Mouse (Mus musculus) cerebellum, adult 2 months (tissue): ENCODE measurements at regions not wholly inside any gene's neighbourhood (a gene's known extent, or its start where the extent isn't known, plus 50 kb on each side); places are given as distances from the start of the nearest gene placed in this dataset.

Source experiments
- DNase-seq, 2 experiments: peaks; one replicate each; pipeline ENCODE4 v3.0.0; 2021
- H3K27ac ChIP-seq: fragments of 200-500 bp; 2 replicates; pipeline ENCODE4 v1.5.1; 2012; ENCODE audit warnings: low read length, control low read depth, inconsistent platforms; ENCODE audit not compliant: insufficient read depth
- H3K27me3 ChIP-seq: fragments of 200-500 bp; 2 replicates; pipeline ENCODE4 v1.6.1; 2012; ENCODE audit warnings: inconsistent platforms, mild to moderate bottlenecking, low read length, moderate library complexity; ENCODE audit not compliant: control insufficient read depth, insufficient read depth
- H3K4me1 ChIP-seq: fragments of 200-500 bp; 2 replicates; pipeline ENCODE4 v1.6.1; 2011; ENCODE audit warnings: low read length; ENCODE audit not compliant: control insufficient read depth, insufficient read depth
- H3K4me3 ChIP-seq: fragments of 200-500 bp; replicated peaks from 2 replicates; pipeline ENCODE3; 2011; ENCODE audit warnings: mild to moderate bottlenecking, low read depth, low read length, control low read depth; ENCODE audit not compliant: insufficient read depth
- CTCF ChIP-seq: fragments of 200-500 bp; IDR thresholded peaks from 2 replicates; pipeline ENCODE4 v1.5.1; 2011; ENCODE audit warnings: low read depth, mild to moderate bottlenecking, control low read depth, low read length, moderate library complexity, borderline replicate concordance; ENCODE audit not compliant: insufficient read depth
- POLR2A ChIP-seq: fragments of 200-500 bp; IDR thresholded peaks from 2 replicates; pipeline ENCODE4 v1.6.1; 2011; ENCODE audit warnings: low read length, control low read depth, borderline replicate concordance; ENCODE audit not compliant: insufficient read depth
- WGBS: fragments of 180-500 bp; shearing (Covaris S2); methylation state at CpG from one replicate; pipeline ENCODE4 v1.1.7; 2018; 5-methylcytosine and 5-hydroxymethylcytosine counted together

DNA sequence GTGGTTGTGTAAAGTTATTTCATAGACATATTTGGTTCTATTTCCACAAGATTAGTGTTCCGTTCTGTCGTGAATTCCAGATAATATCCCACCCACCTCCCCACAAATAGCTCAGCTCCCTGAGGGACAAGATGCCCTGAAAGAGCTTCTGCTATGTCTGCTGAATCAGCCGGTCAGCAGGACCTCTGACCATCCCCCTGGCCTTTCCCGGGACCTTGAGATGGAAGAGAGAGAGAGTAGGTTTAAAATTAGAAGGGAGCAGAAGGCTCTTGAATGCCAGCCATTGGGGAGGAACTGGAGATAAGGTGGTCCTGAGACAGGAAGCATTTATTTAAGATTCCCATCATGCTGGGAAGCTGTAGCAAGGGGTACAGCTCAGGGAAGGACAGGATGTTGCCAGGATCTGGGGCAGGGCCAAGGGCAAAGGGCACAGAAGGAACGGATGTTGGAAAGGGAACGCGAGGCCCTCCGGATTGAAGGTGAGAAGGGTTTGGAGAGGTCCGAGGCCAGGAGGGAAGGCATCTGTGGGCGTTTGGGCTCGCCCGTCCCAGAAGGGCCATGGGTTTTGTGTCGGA lies 344.7 kb upstream of the Tbx3 start:
- H3K4me3 ChIP-seq: no peak overlapping the region
- no peak for DNase-seq
- TF ChIP-seq CTCF (no peak), POLR2A (no peak)
- 82% methylated on average over 13 of the region's 13 CpGs for WGBS
- no peak overlapping the region for H3K27ac ChIP-seq
- no peaks in the 10 kb centered on the region; the same call in 1 of the 2 replicates for H3K4me1 ChIP-seq
- H3K27me3 ChIP-seq: no peaks in the 10 kb centered on the region; the same call in 1 of the 2 replicates

DNA sequence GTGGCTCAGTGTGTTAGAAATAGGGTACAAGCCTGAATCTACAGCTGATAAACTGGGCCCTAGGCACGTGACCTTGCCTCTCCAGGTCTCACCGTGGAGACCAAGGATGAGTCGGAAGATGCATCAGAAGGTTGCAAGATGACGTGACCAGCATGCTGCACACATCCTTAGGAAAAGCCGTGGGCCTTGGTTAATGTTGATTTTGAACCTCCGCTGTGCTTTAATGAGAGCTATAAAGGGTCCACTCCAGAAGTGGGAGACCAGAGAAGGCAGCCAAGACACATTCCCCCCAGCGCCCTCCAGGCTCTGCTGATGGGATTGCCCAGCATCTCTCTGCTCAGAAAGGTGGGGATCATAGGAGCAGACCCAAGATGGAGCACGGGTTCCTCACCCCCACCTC lies 343.6 kb upstream of the Tbx3 start:
- TF ChIP-seq CTCF: no peak
- 87% methylated on average over 8 of the region's 8 CpGs for WGBS

DNA sequence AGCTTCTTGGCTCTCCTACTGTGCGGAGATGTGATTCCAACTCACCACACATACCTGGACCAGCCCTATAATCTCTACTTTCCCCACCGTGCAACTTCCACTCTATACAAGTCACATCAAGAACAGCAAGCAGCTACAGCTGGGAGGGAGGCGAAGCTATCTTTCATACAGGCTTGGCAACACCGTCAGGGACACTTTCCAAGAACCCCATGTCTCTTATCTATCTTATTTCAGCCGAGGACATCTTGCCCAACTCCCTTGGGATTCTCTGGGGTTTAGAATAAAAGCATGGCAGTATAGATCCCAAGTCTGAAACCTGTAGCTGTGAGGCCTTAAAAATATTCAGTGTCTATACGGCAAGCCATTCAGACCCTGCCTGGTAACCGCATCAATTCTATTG lies 341.5 kb upstream of the Tbx3 start:
- H3K4me1 ChIP-seq: no peaks in the 10 kb centered on the region; the same call in 1 of the 2 replicates
- no peak for DNase-seq
- H3K27me3 ChIP-seq: no peaks in the 10 kb centered on the region
- no peak for TF ChIP-seq POLR2A
- TF ChIP-seq CTCF: no peak
- no peak overlapping the region for H3K4me3 ChIP-seq
- WGBS: 74% methylated on average over 7 of the region's 7 CpGs
- no peak overlapping the region for H3K27ac ChIP-seq

More for the DNA sequence above, 343.6 kb upstream of the Tbx3 start:
- no peak overlapping the region for H3K4me3 ChIP-seq
- no peaks in the 10 kb centered on the region; the same call in 1 of the 2 replicates for H3K4me1 ChIP-seq
- H3K27me3 ChIP-seq: no peaks in the 10 kb centered on the region
- DNase-seq: no peak
- H3K27ac ChIP-seq: no peak overlapping the region

DNA sequence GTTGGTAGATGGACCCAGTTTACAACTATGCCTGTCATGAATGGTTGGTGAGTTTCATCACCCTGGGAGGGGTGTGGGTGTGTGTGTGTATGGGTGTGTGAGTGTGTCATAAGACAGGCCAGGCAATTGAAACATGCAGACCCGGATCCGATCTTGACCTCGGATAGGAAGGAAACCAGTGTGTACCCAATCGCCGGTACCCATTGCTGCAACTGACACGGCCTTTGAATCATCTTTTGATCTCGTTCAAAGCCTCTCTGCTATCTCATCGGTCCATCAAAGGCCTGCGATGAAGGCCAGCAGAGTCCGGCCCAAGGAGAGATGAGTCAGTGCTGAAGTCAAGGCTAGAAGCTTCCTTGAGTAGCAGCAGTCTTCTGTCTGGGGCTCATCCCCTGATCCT lies 341.1 kb upstream of the Tbx3 start:
- Histone ChIP-seq H3K4me3 (no peak overlapping the region), H3K27me3 (no peaks in the 10 kb centered on the region), H3K27ac (no peak overlapping the region), H3K4me1 (no peaks in the 10 kb centered on the region; the same call in 1 of the 2 replicates)
- 94% methylated on average over 10 of the region's 10 CpGs for WGBS
- TF ChIP-seq POLR2A (no peak), CTCF (no peak)
- DNase-seq: no peak

DNA sequence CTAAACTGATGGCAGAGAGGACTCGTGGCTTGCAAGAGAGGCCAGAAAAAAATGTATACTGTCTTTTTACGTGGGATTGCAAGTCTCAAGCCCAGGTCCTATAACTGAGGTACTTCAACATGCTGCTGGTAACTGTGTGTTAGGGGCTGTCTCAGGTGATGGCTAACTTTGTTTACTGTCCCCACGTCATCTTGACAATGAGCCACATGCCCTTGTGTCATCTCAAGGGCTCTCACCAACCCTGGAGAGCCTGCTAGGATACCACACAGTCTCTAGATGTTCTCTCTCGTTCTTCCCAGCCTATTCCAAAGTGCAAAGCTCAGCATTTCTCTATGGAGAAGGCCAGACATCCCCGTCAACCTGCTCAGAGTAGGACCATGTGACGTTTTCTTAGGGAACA lies 340.6 kb upstream of the Tbx3 start:
- no peak overlapping the region for H3K4me3 ChIP-seq
- WGBS: 80% methylated on average over 6 of the region's 6 CpGs
- no peaks in the 10 kb centered on the region for H3K27me3 ChIP-seq
- no peak overlapping the region for H3K27ac ChIP-seq
- TF ChIP-seq POLR2A (no peak), CTCF (no peak)
- no peaks in the 10 kb centered on the region; the same call in 1 of the 2 replicates for H3K4me1 ChIP-seq
- no peak for DNase-seq

DNA sequence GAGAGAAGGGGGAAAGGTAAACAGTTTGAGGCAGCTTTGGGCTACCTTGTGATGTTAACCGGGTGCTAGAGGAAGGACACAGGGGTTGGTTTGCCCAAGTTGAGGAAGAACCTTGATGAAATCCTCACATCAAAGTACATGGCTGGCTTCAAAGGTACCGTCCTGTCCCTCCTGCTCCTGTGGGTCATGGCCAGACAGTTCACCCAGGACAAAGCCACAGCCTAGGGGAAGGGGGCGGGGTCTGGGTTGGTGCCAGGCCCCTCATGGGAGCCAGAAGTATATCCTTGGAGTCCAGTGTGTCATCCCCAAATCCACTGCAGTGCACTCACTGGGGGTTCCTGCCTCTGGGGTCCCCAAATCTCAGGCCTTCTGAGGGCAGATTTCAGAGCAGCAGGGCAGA lies 339.0 kb upstream of the Tbx3 start:
- H3K27me3 ChIP-seq: no peaks in the 10 kb centered on the region
- 49% methylated on average over 3 of the region's 3 CpGs for WGBS
- TF ChIP-seq CTCF (no peak), POLR2A (no peak)
- no peak overlapping the region for H3K27ac ChIP-seq
- H3K4me3 ChIP-seq: no peak overlapping the region
- DNase-seq: no peak
- no peaks in the 10 kb centered on the region for H3K4me1 ChIP-seq

DNA sequence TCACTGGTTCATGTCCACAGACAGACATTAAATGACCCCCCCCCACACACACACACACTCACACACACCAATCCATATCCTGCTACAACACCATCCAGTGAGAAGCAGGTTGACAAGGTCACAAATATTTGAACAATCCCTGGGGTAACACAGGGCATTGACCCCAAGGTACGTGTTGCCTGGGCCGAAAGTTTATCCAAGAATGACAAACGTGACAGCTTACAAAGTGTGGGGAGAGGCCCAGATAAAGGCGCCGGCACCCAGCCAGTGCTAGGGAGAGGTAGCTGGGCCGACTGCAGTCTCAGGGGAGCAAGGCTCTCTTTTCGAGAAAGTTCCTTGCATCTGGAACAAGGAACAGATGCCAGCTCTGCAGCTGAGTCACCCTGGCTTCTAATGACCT lies 337.8 kb upstream of the Tbx3 start:
- WGBS: 62% methylated on average over 7 of the region's 7 CpGs
- no peak overlapping the region for H3K4me3 ChIP-seq

DNA sequence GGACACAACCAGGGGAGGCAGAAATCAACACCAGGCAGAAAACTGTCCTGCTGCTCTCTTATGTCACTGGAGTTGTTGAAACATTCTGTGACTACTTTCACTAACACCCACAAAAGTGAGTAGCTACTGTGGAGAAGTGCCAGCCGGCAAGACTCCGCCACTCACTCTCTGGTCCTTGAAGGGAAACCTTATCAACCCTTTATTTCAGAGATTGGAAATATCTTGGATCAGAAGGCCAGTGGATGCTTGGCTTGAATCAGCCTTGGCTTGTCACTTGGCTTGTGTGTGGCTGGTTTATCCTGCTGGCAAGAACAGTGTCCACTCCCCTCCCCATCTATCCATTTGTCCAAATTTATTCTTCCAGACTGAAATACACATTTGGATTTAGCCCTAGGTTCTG lies 335.3 kb upstream of the Tbx3 start:
- 98% methylated on average over 2 of the region's 2 CpGs for WGBS
- no peak for TF ChIP-seq POLR2A
- TF ChIP-seq CTCF: no peak
- Histone ChIP-seq H3K27me3 (no peaks in the 10 kb centered on the region), H3K4me3 (no peak overlapping the region), H3K4me1 (no peaks in the 10 kb centered on the region), H3K27ac (no peak overlapping the region)
- DNase-seq: no peak

More for the DNA sequence above, 337.8 kb upstream of the Tbx3 start:
- H3K27me3 ChIP-seq: no peaks in the 10 kb centered on the region
- no peaks in the 10 kb centered on the region for H3K4me1 ChIP-seq
- no peak for DNase-seq
- no peak overlapping the region for H3K27ac ChIP-seq
- TF ChIP-seq CTCF (no peak), POLR2A (no peak)

DNA sequence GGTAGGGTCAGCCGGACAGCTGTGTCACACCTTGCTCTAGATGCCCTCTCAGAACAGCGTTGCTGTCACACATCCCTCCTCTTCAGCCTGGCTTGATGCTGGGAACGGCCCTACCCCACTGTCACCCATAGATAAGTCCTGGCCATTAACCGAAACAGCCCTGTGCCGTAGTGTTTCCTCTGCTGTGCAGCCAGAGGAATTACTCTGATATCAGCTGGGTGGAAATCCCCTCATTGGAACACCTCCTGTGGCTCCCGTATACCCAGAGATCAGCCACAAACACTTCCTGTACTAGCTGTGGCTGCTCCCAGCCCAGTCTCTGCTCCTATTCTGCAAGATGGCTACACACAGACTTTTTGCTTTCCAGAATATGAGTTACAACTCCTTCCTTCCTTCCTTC lies 334.5 kb upstream of the Tbx3 start:
- no peak overlapping the region for H3K27ac ChIP-seq
- no peak for DNase-seq
- 88% methylated on average over 6 of the region's 6 CpGs for WGBS
- H3K4me1 ChIP-seq: no peaks in the 10 kb centered on the region
- no peak overlapping the region for H3K4me3 ChIP-seq
- H3K27me3 ChIP-seq: no peaks in the 10 kb centered on the region
- TF ChIP-seq CTCF (no peak), POLR2A (no peak)
